Mouse (Mus musculus) MEL (cell line): Measurements from ENCODE around the gene Ckap2l. TPM values are rescaled to one million over a fixed set of nuclear protein-coding genes. Genes with fewer than 3 reads are reported as not detected.

Experiments
- DNase-seq: peaks from one replicate; pipeline ENCODE4 v3.0.0; 2011; ENCODE audit warnings: low read depth, low spot score
- H3K27ac ChIP-seq: 2 replicates; pipeline ENCODE4 v1.5.1; 2012; ENCODE audit warnings: low read depth, mild to moderate bottlenecking, control low read depth, low read length, moderate library complexity; ENCODE audit not compliant: control insufficient read depth
- H3K27me3 ChIP-seq, 2 experiments: fragments of 150-350 bp in 1 of 2; sonication (generic) in 1 of 2; 2 replicates each; pipeline ENCODE4 v1.6.1; 2012; ENCODE audit warnings: low read length in 2 of 2, mild to moderate bottlenecking in 2 of 2, improper control_type of control experiment in 1 of 2, moderate library complexity in 1 of 2; ENCODE audit not compliant: insufficient read depth in 2 of 2, control insufficient read depth in 1 of 2
- H3K36me3 ChIP-seq, 2 experiments: 2 replicates each; pipeline ENCODE4 v1.6.1; 2012 to 2014; ENCODE audit warnings: low read length in 2 of 2, improper control_type of control experiment in 1 of 2, inconsistent platforms in 1 of 2, mild to moderate bottlenecking in 1 of 2; ENCODE audit not compliant: insufficient read depth in 2 of 2, control insufficient read depth in 1 of 2
- H3K4me1 ChIP-seq, 2 experiments: fragments of 150-350 bp in 1 of 2; sonication (generic) in 1 of 2; 2 replicates each; pipeline ENCODE4 v1.6.1; 2012; ENCODE audit warnings: low read length in 2 of 2, improper control_type of control experiment in 1 of 2, mild to moderate bottlenecking in 1 of 2; ENCODE audit not compliant: insufficient read depth in 2 of 2, control insufficient read depth in 1 of 2
- H3K4me3 ChIP-seq, 2 experiments: fragments of 150-350 bp in 1 of 2; sonication (generic) in 1 of 2; 2 replicates each; pipeline ENCODE4 v1.5.1; 2012; ENCODE audit warnings: low read depth in 2 of 2, low read length in 2 of 2, mild to moderate bottlenecking in 2 of 2, moderate library complexity in 2 of 2, control low read depth in 1 of 2, improper control_type of control experiment in 1 of 2; ENCODE audit not compliant: control insufficient read depth in 1 of 2, insufficient read depth in 1 of 2
- H3K79me2 ChIP-seq: 2 replicates; pipeline ENCODE4 v1.6.1; 2012; ENCODE audit warnings: mild to moderate bottlenecking, low read length, moderate library complexity; ENCODE audit not compliant: control insufficient read depth, poor library complexity, insufficient read depth
- H3K9ac ChIP-seq: 2 replicates; pipeline ENCODE4 v1.6.1; 2012; ENCODE audit warnings: low read depth, mild to moderate bottlenecking, control low read depth, low read length, moderate library complexity; ENCODE audit not compliant: control insufficient read depth, poor library complexity, severe bottlenecking
- H3K9me3 ChIP-seq: fragments of 150-350 bp; sonication (generic); replicated peaks from 2 replicates; pipeline ENCODE4 v1.6.1; 2012; ENCODE audit warnings: mild to moderate bottlenecking, low read length, improper control_type of control experiment, moderate library complexity; ENCODE audit not compliant: insufficient read depth
- CHD1 ChIP-seq: IDR thresholded peaks from 2 replicates; pipeline ENCODE4 v1.6.1; 2012; ENCODE audit warnings: low read depth, mild to moderate bottlenecking, inconsistent platforms, low read length, improper control_type of control experiment
- CHD2 ChIP-seq: IDR thresholded peaks from 2 replicates; pipeline ENCODE4 v1.6.1; 2011; ENCODE audit warnings: low read length, improper control_type of control experiment
- CTCF ChIP-seq, 3 experiments: IDR thresholded peaks in 2 of 3; conservative IDR thresholded peaks in 1 of 3; 2 replicates each; pipeline ENCODE4 v1.5.1; 2011 to 2012; ENCODE audit warnings: low read length in 3 of 3, low read depth in 2 of 3, mild to moderate bottlenecking in 2 of 3, improper control_type of control experiment in 1 of 3, inconsistent platforms in 1 of 3, mixed read lengths in 1 of 3, moderate library complexity in 1 of 3; ENCODE audit not compliant: control insufficient read depth in 1 of 3, insufficient read depth in 1 of 3, poor library complexity in 1 of 3, severe bottlenecking in 1 of 3
- E2F4 ChIP-seq: IDR thresholded peaks from 2 replicates; pipeline ENCODE4 v1.6.1; 2011; ENCODE audit warnings: low read depth, low read length, improper control_type of control experiment, borderline replicate concordance
- ELF1 ChIP-seq: IDR thresholded peaks from 2 replicates; pipeline ENCODE4 v1.6.1; 2014; ENCODE audit warnings: low read depth, mild to moderate bottlenecking, inconsistent platforms, low read length, improper control_type of control experiment, moderate library complexity
- ETS1 ChIP-seq: IDR thresholded peaks from 2 replicates; pipeline ENCODE4 v1.6.1; 2012; ENCODE audit warnings: low read depth, mild to moderate bottlenecking, inconsistent platforms, low read length, improper control_type of control experiment, moderate library complexity
- GATA1 ChIP-seq: IDR thresholded peaks from 2 replicates; pipeline ENCODE4 v1.6.1; 2011; ENCODE audit warnings: low read depth, low read length, improper control_type of control experiment
- HCFC1 ChIP-seq: IDR thresholded peaks from 2 replicates; pipeline ENCODE4 v1.6.1; 2012; ENCODE audit warnings: low read depth, mild to moderate bottlenecking, inconsistent platforms, low read length, improper control_type of control experiment, moderate library complexity
- JUND ChIP-seq: IDR thresholded peaks from 2 replicates; pipeline ENCODE4 v1.6.1; 2011; ENCODE audit warnings: low read depth, mild to moderate bottlenecking, improper control_type of control experiment, low read length
- KAT2A ChIP-seq: conservative IDR thresholded peaks from 2 replicates; pipeline ENCODE4 v1.6.1; 2012; ENCODE audit warnings: low read depth, low read length, improper control_type of control experiment, inconsistent platforms
- MAX ChIP-seq: IDR thresholded peaks from 2 replicates; pipeline ENCODE4 v1.6.1; 2011; ENCODE audit warnings: low read length, improper control_type of control experiment
- MAZ ChIP-seq: IDR thresholded peaks from 2 replicates; pipeline ENCODE4 v1.6.1; 2012; ENCODE audit warnings: low read depth, mild to moderate bottlenecking, inconsistent platforms, low read length, improper control_type of control experiment
- MEF2A ChIP-seq: IDR thresholded peaks from 2 replicates; pipeline ENCODE4 v1.6.1; 2014; ENCODE audit warnings: low read depth, mild to moderate bottlenecking, inconsistent platforms, low read length, improper control_type of control experiment; ENCODE audit not compliant: poor library complexity, insufficient replicate concordance, severe bottlenecking; ENCODE audit errors: extremely low read depth
- MXI1 ChIP-seq: IDR thresholded peaks from 2 replicates; pipeline ENCODE4 v1.6.1; 2011; ENCODE audit warnings: mild to moderate bottlenecking, low read depth, low read length, improper control_type of control experiment
- MYC ChIP-seq: IDR thresholded peaks from 2 replicates; pipeline ENCODE4 v1.6.1; 2011; ENCODE audit warnings: low read depth, mild to moderate bottlenecking, low read length, improper control_type of control experiment, moderate library complexity
- POLR2AphosphoS5 ChIP-seq: IDR thresholded peaks from 2 replicates; pipeline ENCODE4 v1.6.1; 2012; ENCODE audit warnings: low read depth, borderline replicate concordance, mild to moderate bottlenecking, inconsistent platforms, low read length, moderate library complexity, mixed read lengths
- RAD21 ChIP-seq: IDR thresholded peaks from 2 replicates; pipeline ENCODE4 v1.6.1; 2011; ENCODE audit warnings: mild to moderate bottlenecking, low read depth, low read length, improper control_type of control experiment
- RCOR1 ChIP-seq: IDR thresholded peaks from 2 replicates; pipeline ENCODE4 v1.6.1; 2012; ENCODE audit warnings: low read depth, mild to moderate bottlenecking, inconsistent platforms, low read length, improper control_type of control experiment
- TBP ChIP-seq: IDR thresholded peaks from 2 replicates; pipeline ENCODE4 v1.8.0; 2011; ENCODE audit warnings: low read depth, low read length, improper control_type of control experiment
- UBTF ChIP-seq: IDR thresholded peaks from 2 replicates; pipeline ENCODE4 v1.6.1; 2012; ENCODE audit warnings: low read depth, mild to moderate bottlenecking, inconsistent platforms, low read length, improper control_type of control experiment, moderate library complexity, borderline replicate concordance; ENCODE audit not compliant: insufficient read depth
- USF2 ChIP-seq, 2 experiments: IDR thresholded peaks; 2 replicates each; pipeline ENCODE4 v1.6.1; 2011 to 2012; ENCODE audit warnings: improper control_type of control experiment in 2 of 2, low read length in 2 of 2, borderline replicate concordance in 1 of 2, inconsistent platforms in 1 of 2, low read depth in 1 of 2, mild to moderate bottlenecking in 1 of 2; ENCODE audit not compliant: insufficient read depth in 1 of 2
- ZC3H11A ChIP-seq: IDR thresholded peaks from 2 replicates; pipeline ENCODE4 v1.6.1; 2012; ENCODE audit warnings: low read depth, mild to moderate bottlenecking, inconsistent platforms, low read length, improper control_type of control experiment
- ZMIZ1 ChIP-seq: IDR thresholded peaks from 2 replicates; pipeline ENCODE4 v1.6.1; 2012; ENCODE audit warnings: low read depth, mild to moderate bottlenecking, inconsistent platforms, low read length, improper control_type of control experiment, moderate library complexity
- ZNF384 ChIP-seq: IDR thresholded peaks from 2 replicates; pipeline ENCODE4 v1.6.1; 2012; ENCODE audit warnings: low read depth, mild to moderate bottlenecking, inconsistent platforms, low read length, improper control_type of control experiment
- polyA plus RNA-seq, 2 experiments: library from polyadenylated mRNA; stranded (reverse) in 1 of 2; unstranded in 1 of 2; fragments of >175 nt in 1 of 2; fragments of >200 nt in 1 of 2; gene quantifications; 2 replicates each; pipeline versions ENCODE4 v1.2.1 to v1.2.4; 2012; ENCODE audit warnings: low replicate concordance in 2 of 2, low read depth in 1 of 2; ENCODE audit not compliant: insufficient read length in 2 of 2, insufficient read depth in 1 of 2, missing spikeins in 1 of 2
- total RNA-seq: library from RNA; depleted of rRNA; stranded (reverse); fragments of 300-350 nt; gene quantifications from 2 replicates; pipeline ENCODE4 v1.2.3, GENCODE M21; 2012

Gene Ckap2l
- total and polyA plus RNA-seq, 3 experiments: 10.6 to 25.7 TPM; not detected in 1

DNA sequence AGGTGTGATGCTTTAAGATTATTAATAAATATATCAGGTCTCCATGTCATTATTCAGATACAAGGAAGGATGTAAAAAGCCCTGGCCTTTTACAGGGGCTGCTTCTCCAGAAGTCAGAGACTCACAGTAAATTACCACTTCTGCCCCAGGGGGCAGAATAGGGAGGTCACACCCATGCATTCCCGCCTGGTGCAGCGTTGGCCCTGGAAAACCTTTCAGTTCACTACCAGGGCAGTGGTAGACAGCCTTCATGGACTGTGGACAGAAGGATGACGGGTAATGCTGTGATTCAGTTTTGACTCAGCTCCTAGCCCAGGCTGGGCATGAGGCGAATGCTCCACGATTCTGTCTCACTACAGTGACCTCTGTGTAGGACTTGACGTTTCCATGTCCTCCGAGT is 50.6 kb downstream of the Ckap2l start:
- H3K27ac ChIP-seq: no peak overlapping the region
- no peaks in the 10 kb centered on the region for H3K4me1 ChIP-seq
- no peaks in the 10 kb centered on the region for H3K27me3 ChIP-seq
- no peak for TF ChIP-seq HCFC1
- TF ChIP-seq KAT2A: no peak
- TF ChIP-seq JUND: no peak
- no peak for TF ChIP-seq MAX
- TF ChIP-seq RCOR1: no peak
- TF ChIP-seq CHD2: no peak
- TF ChIP-seq CTCF (IDR thresholded peaks at IDR 0.05 in 2 of 3, conservative IDR thresholded peaks at IDR 0.05 in 1 of 3; ENCODE audit: control insufficient read depth in 1 of 3, insufficient read depth in 1 of 3, low read depth in 2 of 3, low read length in 3 of 3, poor library complexity in 1 of 3, severe bottlenecking in 1 of 3): no peak
- no peak for TF ChIP-seq USF2 (IDR thresholded peaks at IDR 0.05; ENCODE audit: borderline replicate concordance in 1 of 2, insufficient read depth in 1 of 2, low read depth in 1 of 2, low read length in 2 of 2)
- TF ChIP-seq ETS1: no peak
- TF ChIP-seq ZNF384: no peak
- no peak for TF ChIP-seq MYC
- TF ChIP-seq ELF1: no peak
- TF ChIP-seq E2F4: no peak
- no peak for TF ChIP-seq ZC3H11A
- no peak for TF ChIP-seq ZMIZ1
- TF ChIP-seq RAD21: no peak
- no peak for TF ChIP-seq MAZ
- TF ChIP-seq UBTF: no peak
- TF ChIP-seq TBP: no peak
- H3K9ac ChIP-seq: no peak overlapping the region
- H3K79me2 ChIP-seq: no peaks in the 10 kb centered on the region
- no peak for DNase-seq
- H3K36me3 ChIP-seq: no peaks in the 10 kb centered on the region
- H3K4me3 ChIP-seq: no peak overlapping the region
- H3K9me3 ChIP-seq: no peaks in the 10 kb centered on the region

DNA sequence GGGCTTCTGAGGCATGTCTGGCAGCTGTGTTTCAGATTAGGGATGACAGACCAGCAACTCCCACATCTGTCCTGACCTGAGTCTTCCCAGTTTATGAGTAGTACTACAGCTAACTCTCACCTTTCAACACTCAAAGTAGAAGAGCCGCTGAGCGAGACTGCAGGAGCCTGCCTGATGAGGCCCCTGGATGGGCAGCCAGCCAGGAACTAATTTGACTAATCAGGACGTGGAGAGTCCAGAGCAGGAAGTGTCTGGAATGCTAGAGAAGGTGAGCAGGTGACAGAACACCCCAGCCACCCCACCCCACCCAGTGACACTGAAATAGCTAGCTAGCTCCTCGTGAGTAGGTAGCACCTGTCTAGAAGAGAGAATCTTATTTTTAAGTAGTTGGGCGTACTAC is 51.4 kb downstream of the Ckap2l start:
- Histone ChIP-seq H3K27ac (no peak overlapping the region), H3K36me3 (no peaks in the 10 kb centered on the region), H3K9ac (no peak overlapping the region), H3K27me3 (no peaks in the 10 kb centered on the region), H3K4me3 (no peak overlapping the region)
- TF ChIP-seq MXI1 (no peak), MEF2A (no peak), GATA1 (no peak), USF2 (IDR thresholded peaks at IDR 0.05; ENCODE audit: borderline replicate concordance in 1 of 2, insufficient read depth in 1 of 2, low read depth in 1 of 2, low read length in 2 of 2) (no peak), RCOR1 (no peak), CHD1 (no peak), POLR2AphosphoS5 (no peak), JUND (no peak), TBP (no peak), CTCF (IDR thresholded peaks at IDR 0.05 in 2 of 3, conservative IDR thresholded peaks at IDR 0.05 in 1 of 3; ENCODE audit: control insufficient read depth in 1 of 3, insufficient read depth in 1 of 3, low read depth in 2 of 3, low read length in 3 of 3, poor library complexity in 1 of 3, severe bottlenecking in 1 of 3) (no peak)
- TF ChIP-seq, all 39 proteins: peak for 0
- Histone ChIP-seq H3K4me1 (no peaks in the 10 kb centered on the region), H3K9me3 (no peaks in the 10 kb centered on the region), H3K79me2 (no peaks in the 10 kb centered on the region)
- no peak for DNase-seq
